Mouse (Mus musculus) cortical plate, adult 2 months (tissue): Measurements from ENCODE around the gene Zfp94. TPM values are rescaled to one million over a fixed set of nuclear protein-coding genes. Genes with fewer than 3 reads are reported as not detected.

Experiments used
- H3K27ac ChIP-seq: fragments of 200-500 bp; 2 replicates; pipeline ENCODE4 v1.5.1; 2012; ENCODE audit warnings: low read length, control low read depth, inconsistent platforms; ENCODE audit not compliant: insufficient read depth
- H3K4me1 ChIP-seq: fragments of 200-500 bp; 2 replicates; pipeline ENCODE4 v1.6.1; 2011; ENCODE audit warnings: low read length; ENCODE audit not compliant: control insufficient read depth, insufficient read depth
- H3K4me3 ChIP-seq: fragments of 200-500 bp; 2 replicates; pipeline ENCODE4 v1.5.1; 2011; ENCODE audit warnings: mild to moderate bottlenecking, low read length, control low read depth; ENCODE audit not compliant: insufficient read depth
- CTCF ChIP-seq: fragments of 200-500 bp; IDR thresholded peaks from 2 replicates; pipeline ENCODE4 v1.5.1; 2011; ENCODE audit warnings: mild to moderate bottlenecking, control low read depth, low read length; ENCODE audit not compliant: insufficient read depth; ENCODE audit errors: extremely low read depth
- POLR2A ChIP-seq: fragments of 200-500 bp; IDR thresholded peaks from 2 replicates; pipeline ENCODE4 v1.6.1; 2011; ENCODE audit warnings: mild to moderate bottlenecking, low read length, control low read depth; ENCODE audit not compliant: insufficient read depth; ENCODE audit errors: extremely low read depth
- polyA plus RNA-seq: library from polyadenylated mRNA; depleted of rRNA; stranded (reverse); fragments of >200 nt; gene quantifications from 2 replicates; pipeline ENCODE4 v1.2.3, GENCODE M21; 2012; rRNA removed

Gene Zfp94
- polyA plus RNA-seq, 1 experiment, result 20.2 TPM

- Histone ChIP-seq H3K4me3 (no peak overlapping the region), H3K27ac (no peak overlapping the region), H3K4me1 (no peaks in the 10 kb centered on the region)
- TF ChIP-seq CTCF (no peak), POLR2A (no peak)
These were observed 48.0 kb downstream of the Zfp94 start for GRCm38 (mm10) chr7:24268176-24269155.

- no peak overlapping the region for H3K27ac ChIP-seq
- peaks cover 3% of the 10 kb centered on the region; the same call in 1 of the 2 replicates for H3K4me1 ChIP-seq
- TF ChIP-seq CTCF (no peak), POLR2A (no peak)
- H3K4me3 ChIP-seq, result no peak overlapping the region
These were observed 56.5 kb downstream of the Zfp94 start for GRCm38 (mm10) chr7:24260000-24260312.

- no peak for TF ChIP-seq CTCF
- TF ChIP-seq POLR2A, result no peak
- no peak overlapping the region for H3K27ac ChIP-seq
- H3K4me3 ChIP-seq, result no peak overlapping the region
- H3K4me1 ChIP-seq, result peaks cover 3% of the 10 kb centered on the region; the same call in 1 of the 2 replicates
These were observed 57.0 kb downstream of the Zfp94 start for GRCm38 (mm10) chr7:24259306-24259999.

- H3K27ac ChIP-seq, result peak within 1 kb of the TSS; percentile 35; the same call in 1 of the 2 replicates
- peaks cover 3% of the 10 kb centered on the region; the same call in 1 of the 2 replicates for H3K4me1 ChIP-seq
- TF ChIP-seq POLR2A (peak; percentile 91), CTCF (no peak)
- peak within 1 kb of the TSS; percentile 68 for H3K4me3 ChIP-seq
These were observed 61.6 kb downstream of the Zfp94 start, which contains the start of gene Zfp108 for GRCm38 (mm10) chr7:24254633-24255474. Zfp108 (plus strand) TSS chr7:24254794.

GRCm38 (mm10) chr7:24253779-24254615 lies 62.5 kb downstream of the Zfp94 start:
- H3K27ac ChIP-seq, result no peak overlapping the region

More at GRCm38 (mm10) chr7:24253779-24254615, 62.5 kb downstream of the Zfp94 start:
- peaks cover 3% of the 10 kb centered on the region; the same call in 1 of the 2 replicates for H3K4me1 ChIP-seq
- no peak for TF ChIP-seq CTCF
- TF ChIP-seq POLR2A, result no peak
- H3K4me3 ChIP-seq, result peak overlapping the region; percentile 68; the same call in 1 of the 2 replicates

Other genes starting within 250 kb of the Zfp94 start
- gene Zfp180, start 234.7 kb downstream of the Zfp94 start, polyA plus RNA-seq, result 39.0 and 42.0 TPM in 2 replicates
- 9.9 and 10.6 TPM in 2 replicates for gene Zfp112, start 204.4 kb downstream of the Zfp94 start, polyA plus RNA-seq
- gene Zfp235, start 182.5 kb downstream of the Zfp94 start, polyA plus RNA-seq, result 19.3 and 19.9 TPM in 2 replicates
- gene Zfp114, start 141.6 kb downstream of the Zfp94 start, polyA plus RNA-seq, result 1.6 and 2.0 TPM in 2 replicates
- 4.1 and 4.2 TPM in 2 replicates for gene Zfp111, start 105.2 kb downstream of the Zfp94 start, polyA plus RNA-seq
- 5.8 and 6.7 TPM in 2 replicates for gene Zfp109, start 79.1 kb downstream of the Zfp94 start, polyA plus RNA-seq
- 5.7 and 6.1 TPM in 2 replicates for gene Zfp108, start 61.9 kb downstream of the Zfp94 start, polyA plus RNA-seq
- gene Zfp93, start 46.2 kb downstream of the Zfp94 start, polyA plus RNA-seq, result 9.2 and 11.0 TPM in 2 replicates
- gene Zfp61, start 15.4 kb downstream of the Zfp94 start, polyA plus RNA-seq, result 22.9 and 27.6 TPM in 2 replicates
- 0.29 TPM in 1 of 2 replicates, not detected in the other for gene Tescl, start 17.3 kb upstream of the Zfp94 start, polyA plus RNA-seq
- not detected in 2 replicates for gene Lypd5, start 32.5 kb upstream of the Zfp94 start, polyA plus RNA-seq
- 0.47 and 0.77 TPM in 2 replicates for gene Kcnn4, start 53.6 kb upstream of the Zfp94 start, polyA plus RNA-seq
- gene Smg9, start 83.0 kb upstream of the Zfp94 start, polyA plus RNA-seq, result 81.7 and 84.5 TPM in 2 replicates
- gene Irgc1, start 135.6 kb upstream of the Zfp94 start, polyA plus RNA-seq, result 0.55 and 1.4 TPM in 2 replicates
- gene Plaur, start 145.8 kb upstream of the Zfp94 start, polyA plus RNA-seq, result 1.3 and 1.5 TPM in 2 replicates
- 234 and 237 TPM in 2 replicates for gene Cadm4, start 165.4 kb upstream of the Zfp94 start, polyA plus RNA-seq
- gene Zfp428, start 190.3 kb upstream of the Zfp94 start, polyA plus RNA-seq, result 71.7 and 73.4 TPM in 2 replicates
- not detected in 2 replicates for gene AC161166.1, start 195.8 kb upstream of the Zfp94 start, polyA plus RNA-seq
- 52.9 and 53.9 TPM in 2 replicates for gene Irgq, start 214.0 kb upstream of the Zfp94 start, polyA plus RNA-seq
- 0.33 TPM in 1 of 2 replicates, not detected in the other for gene Pinlyp, start 229.5 kb upstream of the Zfp94 start, polyA plus RNA-seq
- 41.6 and 46.2 TPM in 2 replicates for gene Xrcc1, start 229.6 kb upstream of the Zfp94 start, polyA plus RNA-seq